Mouse (Mus musculus): ENCODE data around the gene Bmx.

Gene Bmx

GRCm38 (mm10) chrX:164173880-164174279 lies 84.1 kb downstream of the Bmx start:
- no peak for DNase-seq

DNA sequence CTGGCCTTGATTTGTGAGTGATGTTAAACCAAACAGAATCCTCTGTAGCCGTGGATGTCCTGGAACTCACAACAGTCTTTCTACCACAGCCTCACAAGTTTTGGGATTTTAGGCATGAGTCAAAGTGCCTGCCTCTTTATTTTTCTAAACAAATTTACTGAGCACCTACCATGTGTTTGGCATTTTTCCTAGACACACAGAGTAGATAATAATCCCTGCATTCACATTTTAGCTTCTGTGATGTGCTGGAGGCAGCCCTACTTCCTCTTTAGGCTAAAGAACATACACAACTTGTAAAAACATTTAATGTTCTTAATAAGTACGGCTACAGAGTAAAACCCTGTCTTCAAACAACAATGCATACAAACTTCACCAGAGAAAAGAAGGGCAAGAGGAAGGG lies 87.0 kb downstream of the Bmx start:
- no peak for DNase-seq

- DNase-seq: no peak
Measured at GRCm38 (mm10) chrX:164164681-164165080, 93.3 kb downstream of the Bmx start.

DNA sequence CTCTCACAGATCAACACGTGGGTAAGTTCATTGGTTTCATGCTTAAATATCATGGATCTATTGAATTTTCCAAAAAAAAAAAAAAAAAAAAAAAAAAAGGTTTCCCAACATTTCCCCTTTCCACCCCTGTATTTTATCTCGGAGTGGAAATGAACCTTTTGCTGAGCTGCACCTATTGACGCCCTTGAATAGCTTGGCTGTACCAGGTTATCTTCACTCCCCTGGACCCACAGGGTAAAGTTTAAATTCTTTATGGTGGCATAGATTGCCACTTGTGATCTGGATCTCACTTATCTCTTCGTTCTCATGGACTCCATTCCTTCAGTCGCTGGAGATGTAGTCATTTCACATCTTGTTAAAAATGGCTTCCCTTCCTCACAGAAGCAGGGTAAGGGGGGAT lies 103.4 kb downstream of the Bmx start:
- DNase-seq: no peak

GRCm38 (mm10) chrX:164153606-164154005 lies 104.4 kb downstream of the Bmx start:
- DNase-seq: no peak

GRCm38 (mm10) chrX:164152703-164153102 lies 105.3 kb downstream of the Bmx start:
- peak; percentile 38 to 68 for DNase-seq

DNA sequence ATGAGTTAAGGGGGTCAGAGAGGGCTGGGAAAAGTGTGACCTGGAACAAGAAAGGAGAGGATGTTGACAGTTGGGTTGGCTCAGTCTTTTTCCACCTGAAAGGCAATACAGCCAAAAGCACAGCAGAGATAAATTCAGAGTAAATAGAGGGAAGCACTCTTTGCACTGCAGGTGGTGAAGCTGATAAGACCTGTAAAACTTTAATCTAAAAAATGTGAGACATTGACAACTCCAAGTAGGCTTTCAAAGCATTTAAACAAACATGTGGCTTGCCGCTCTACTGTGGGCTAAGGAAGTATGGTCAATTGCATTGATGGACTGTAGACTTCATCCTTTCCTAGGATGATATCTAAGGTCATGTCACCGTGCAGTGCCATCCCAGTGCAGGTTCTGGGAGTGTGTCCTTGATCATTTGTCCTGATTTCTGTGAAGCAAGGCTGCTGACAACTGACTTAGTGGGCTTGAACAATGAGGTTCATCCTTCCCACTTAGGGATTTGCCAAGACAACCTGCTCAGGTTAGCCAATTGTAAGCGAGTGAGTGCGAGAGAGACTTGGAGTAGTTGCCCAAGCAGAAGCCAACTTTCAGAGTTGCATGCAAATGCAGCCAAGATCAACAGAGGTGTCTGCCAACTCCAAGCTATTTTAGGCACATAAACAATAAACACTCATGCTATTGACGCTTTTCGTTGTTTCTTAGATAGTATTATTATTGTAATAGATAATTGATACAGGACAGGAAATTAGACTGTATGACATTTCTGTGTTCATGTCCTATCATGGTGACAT lies 112.3 kb downstream of the Bmx start:
- DNase-seq: no peak
